Mouse (Mus musculus): ENCODE data around the gene AC134908.4. TPM values are rescaled to one million over a fixed set of nuclear protein-coding genes. Genes with fewer than 3 reads are reported as not detected.
"Not testable (repeated sequence)": the region's sequence is repeated elsewhere in the genome, so short reads cannot be mapped to it uniquely, and the experiment has no call there.

Gene AC134908.4
- polyA plus RNA-seq, 1 experiment from 2014 or later = 0.46 TPM

- 52% methylated on average over 3 of the region's 3 CpGs for WGBS (ENCODE audit: insufficient replicate concordance)
- H3K36me3 ChIP-seq = no peaks in the 10 kb centered on the region
- no peak overlapping the region for H3K4me3 ChIP-seq (replicated peaks)
- H3K27me3 ChIP-seq = 0 out of 2 replicates have a peak, but pooled peaks cover 3% of the 10 kb centered on the region
- ATAC-seq (ENCODE audit: low read depth) (no peak), DNase-seq (no peak)
- no peak overlapping the region for H3K27ac ChIP-seq
- no peak overlapping the region for H3K9ac ChIP-seq
- H3K9me3 ChIP-seq (replicated peaks) = no peaks in the 10 kb centered on the region
- no peak overlapping the region for H3K4me2 ChIP-seq
- H3K4me1 ChIP-seq (replicated peaks) = no peaks in the 10 kb centered on the region
Measured at GRCm38 (mm10) chr17:25757691-25758090, 37.8 kb downstream of the AC134908.4 start.

GRCm38 (mm10) chr17:25756378-25757242, 38.8 kb downstream of the AC134908.4 start:
- no peak overlapping the region for H3K4me3 ChIP-seq (replicated peaks)
- no peak overlapping the region for H3K9ac ChIP-seq
- no peaks in the 10 kb centered on the region for H3K36me3 ChIP-seq
- 0 out of 2 replicates have a peak, but pooled peaks cover 3% of the 10 kb centered on the region for H3K27me3 ChIP-seq
- WGBS (ENCODE audit: insufficient replicate concordance) = 63% methylated on average over 9 of the region's 9 CpGs
- DNase-seq (no peak), ATAC-seq (ENCODE audit: low read depth) (no peak)
- no peaks in the 10 kb centered on the region for H3K4me1 ChIP-seq (replicated peaks)
- H3K27ac ChIP-seq = no peak overlapping the region
- H3K9me3 ChIP-seq (replicated peaks) = no peaks in the 10 kb centered on the region
- H3K4me2 ChIP-seq = no peak overlapping the region

GRCm38 (mm10) chr17:25755627-25756377, 39.7 kb downstream of the AC134908.4 start:
- DNase-seq (no peak), ATAC-seq (ENCODE audit: low read depth) (no peak)
- Histone ChIP-seq H3K9me3 (replicated peaks) (no peaks in the 10 kb centered on the region), H3K4me2 (no peak overlapping the region), H3K9ac (no peak overlapping the region), H3K4me3 (replicated peaks) (no peak overlapping the region), H3K36me3 (no peaks in the 10 kb centered on the region), H3K4me1 (replicated peaks) (no peaks in the 10 kb centered on the region), H3K27me3 (0 out of 2 replicates have a peak, but pooled peaks cover 3% of the 10 kb centered on the region), H3K27ac (no peak overlapping the region)
- WGBS (ENCODE audit: insufficient replicate concordance) = 22% methylated on average over 4 of the region's 4 CpGs

GRCm38 (mm10) chr17:25755086-25755485, 40.4 kb downstream of the AC134908.4 start:
- H3K4me2 ChIP-seq = no peak overlapping the region
- 0 out of 2 replicates have a peak, but pooled peaks cover 3% of the 10 kb centered on the region for H3K27me3 ChIP-seq
- H3K4me3 ChIP-seq (replicated peaks) = no peak overlapping the region
- no peak overlapping the region for H3K9ac ChIP-seq
- H3K36me3 ChIP-seq = no peaks in the 10 kb centered on the region
- no peak for DNase-seq
- no peak overlapping the region for H3K27ac ChIP-seq
- 57% methylated on average over 4 of the region's 4 CpGs for WGBS (ENCODE audit: insufficient replicate concordance)
- no peak for ATAC-seq (ENCODE audit: low read depth)
- H3K4me1 ChIP-seq (replicated peaks) = no peaks in the 10 kb centered on the region
- H3K9me3 ChIP-seq (replicated peaks) = no peaks in the 10 kb centered on the region

GRCm38 (mm10) chr17:25754241-25754640, 41.2 kb downstream of the AC134908.4 start, which contains the start of gene Msln:
TSS of gene Msln (minus strand) at chr17:25754378.
- Histone ChIP-seq H3K4me1 (replicated peaks) (no peaks in the 10 kb centered on the region), H3K27ac (no peak within 1 kb of the TSS), H3K4me3 (replicated peaks) (no peak within 1 kb of the TSS), H3K4me2 (no peak within 1 kb of the TSS), H3K36me3 (no peaks in the 10 kb centered on the region), H3K9ac (no peak within 1 kb of the TSS), H3K27me3 (0 out of 2 replicates have a peak, but pooled peaks cover 5% of the 10 kb centered on the region), H3K9me3 (replicated peaks) (no peaks in the 10 kb centered on the region)
- WGBS (ENCODE audit: insufficient replicate concordance) = 72% methylated on average over 9 of the region's 9 CpGs
- ATAC-seq (ENCODE audit: low read depth) (no peak), DNase-seq (no peak)

- Histone ChIP-seq H3K4me1 (replicated peaks) (no peaks in the 10 kb centered on the region), H3K9ac (no peak overlapping the region), H3K4me2 (no peak overlapping the region), H3K27ac (no peak overlapping the region), H3K9me3 (replicated peaks) (no peaks in the 10 kb centered on the region), H3K4me3 (replicated peaks) (no peak overlapping the region), H3K36me3 (no peaks in the 10 kb centered on the region), H3K27me3 (0 out of 2 replicates have a peak, but pooled peaks cover 5% of the 10 kb centered on the region)
- ATAC-seq (ENCODE audit: low read depth) (no peak), DNase-seq (no peak)
- WGBS (ENCODE audit: insufficient replicate concordance) = 50% methylated on average over 5 of the region's 5 CpGs
Measured at GRCm38 (mm10) chr17:25751446-25751845, 44.0 kb downstream of the AC134908.4 start.

GRCm38 (mm10) chr17:25749314-25749713, 46.1 kb downstream of the AC134908.4 start:
- H3K4me3 ChIP-seq (replicated peaks) = no peak overlapping the region
- DNase-seq (no peak), ATAC-seq (ENCODE audit: low read depth) (no peak)
- H3K4me2 ChIP-seq = no peak overlapping the region
- no peaks in the 10 kb centered on the region for H3K36me3 ChIP-seq
- WGBS (ENCODE audit: insufficient replicate concordance) = 62% methylated on average over 6 of the region's 6 CpGs
- H3K4me1 ChIP-seq (replicated peaks) = no peaks in the 10 kb centered on the region
- no peaks in the 10 kb centered on the region for H3K9me3 ChIP-seq (replicated peaks)
- 0 out of 2 replicates have a peak, but pooled peaks cover 5% of the 10 kb centered on the region for H3K27me3 ChIP-seq
- no peak overlapping the region for H3K9ac ChIP-seq
- H3K27ac ChIP-seq = no peak overlapping the region

GRCm38 (mm10) chr17:25748238-25748637, 47.2 kb downstream of the AC134908.4 start:
- ATAC-seq (ENCODE audit: low read depth) = no peak
- no peak overlapping the region for H3K4me3 ChIP-seq (replicated peaks)
- DNase-seq = no peak
- H3K9ac ChIP-seq = no peak overlapping the region
- no peak overlapping the region for H3K4me2 ChIP-seq
- H3K4me1 ChIP-seq (replicated peaks) = no peaks in the 10 kb centered on the region
- H3K27me3 ChIP-seq = 0 out of 2 replicates have a peak, but pooled peaks cover 3% of the 10 kb centered on the region
- no peaks in the 10 kb centered on the region for H3K36me3 ChIP-seq
- H3K9me3 ChIP-seq (replicated peaks) = no peaks in the 10 kb centered on the region
- 75% methylated on average over 4 of the region's 4 CpGs for WGBS (ENCODE audit: insufficient replicate concordance)
- no peak overlapping the region for H3K27ac ChIP-seq

- Histone ChIP-seq H3K36me3 (no peaks in the 10 kb centered on the region), H3K4me3 (replicated peaks) (no peak overlapping the region), H3K27ac (no peak overlapping the region), H3K9ac (no peak overlapping the region), H3K4me1 (replicated peaks) (no peaks in the 10 kb centered on the region), H3K27me3 (0 out of 2 replicates have a peak, but pooled peaks cover 1% of the 10 kb centered on the region), H3K9me3 (replicated peaks) (no peaks in the 10 kb centered on the region), H3K4me2 (no peak overlapping the region)
- 50% methylated on average over 10 of the region's 10 CpGs for WGBS (ENCODE audit: insufficient replicate concordance)
- DNase-seq (no peak), ATAC-seq (ENCODE audit: low read depth) (no peak)
Measured at GRCm38 (mm10) chr17:25744311-25744710, 51.1 kb downstream of the AC134908.4 start.

GRCm38 (mm10) chr17:25743831-25744230, 51.6 kb downstream of the AC134908.4 start:
- Histone ChIP-seq H3K27ac (no peak overlapping the region), H3K4me2 (no peak overlapping the region), H3K4me3 (replicated peaks) (no peak overlapping the region), H3K9ac (no peak overlapping the region), H3K27me3 (no peaks in the 10 kb centered on the region), H3K36me3 (no peaks in the 10 kb centered on the region), H3K9me3 (replicated peaks) (no peaks in the 10 kb centered on the region), H3K4me1 (replicated peaks) (no peaks in the 10 kb centered on the region)
- no peak for ATAC-seq (ENCODE audit: low read depth)
- 79% methylated on average over 9 of the region's 9 CpGs for WGBS (ENCODE audit: insufficient replicate concordance)
- DNase-seq = no peak

GRCm38 (mm10) chr17:25741471-25741870, 54.0 kb downstream of the AC134908.4 start:
- H3K9me3 ChIP-seq (replicated peaks); H3K4me1 ChIP-seq (replicated peaks); H3K4me2 ChIP-seq; DNase-seq; H3K4me3 ChIP-seq (replicated peaks); H3K27ac ChIP-seq; H3K9ac ChIP-seq; H3K27me3 ChIP-seq; H3K36me3 ChIP-seq; ATAC-seq (ENCODE audit: low read depth): not testable (repeated sequence)
- WGBS (ENCODE audit: insufficient replicate concordance) = 54% methylated on average over 12 of the region's 12 CpGs
